Mouse (Mus musculus): ENCODE data around the gene Wnt10b. TPM values are rescaled to one million over a fixed set of nuclear protein-coding genes. Genes with fewer than 3 reads are reported as not detected.

The Wnt10b gene
- polyA plus RNA-seq, 1 experiment = 0.95 TPM

Other genes starting within 250 kb of the Wnt10b start
- 33.1 and 38.0 TPM in 2 replicates for gene Kansl2, start 243.9 kb downstream of the Wnt10b start, polyA plus RNA-seq (2012; ENCODE audit: insufficient read depth, insufficient read length, missing spikeins)
- 16.4 and 18.1 TPM in 2 replicates for gene Ccnt1, start 207.2 kb downstream of the Wnt10b start, polyA plus RNA-seq (2012; ENCODE audit: insufficient read depth, insufficient read length, missing spikeins)
- gene 4930415O20Rik, start 207.1 kb downstream of the Wnt10b start, polyA plus RNA-seq (2012; ENCODE audit: insufficient read depth, insufficient read length, missing spikeins) = 5.1 and 14.0 TPM in 2 replicates
- 37.3 and 42.5 TPM in 2 replicates for gene Adcy6, start 168.1 kb downstream of the Wnt10b start, polyA plus RNA-seq (2012; ENCODE audit: insufficient read depth, insufficient read length, missing spikeins)
- 0.46 and 0.95 TPM in 2 replicates for gene Cacnb3, start 147.3 kb downstream of the Wnt10b start, polyA plus RNA-seq (2012; ENCODE audit: insufficient read depth, insufficient read length, missing spikeins)
- 28.1 and 50.7 TPM in 2 replicates for gene Ddx23, start 115.3 kb downstream of the Wnt10b start, polyA plus RNA-seq (2012; ENCODE audit: insufficient read depth, insufficient read length, missing spikeins)
- gene Rnd1, start 100.7 kb downstream of the Wnt10b start, polyA plus RNA-seq (2012; ENCODE audit: insufficient read depth, insufficient read length, missing spikeins) = 1.7 and 1.8 TPM in 2 replicates
- gene Ccdc65, start 69.9 kb downstream of the Wnt10b start, polyA plus RNA-seq (2012; ENCODE audit: insufficient read depth, insufficient read length, missing spikeins) = not detected in 2 replicates
- 1.9 TPM in 1 of 2 replicates, not detected in the other for gene Fkbp11, start 50.0 kb downstream of the Wnt10b start, polyA plus RNA-seq (2012; ENCODE audit: insufficient read depth, insufficient read length, missing spikeins)
- gene Arf3, start 14.9 kb downstream of the Wnt10b start, polyA plus RNA-seq (2012; ENCODE audit: insufficient read depth, insufficient read length, missing spikeins) = 25.8 and 32.2 TPM in 2 replicates
- gene Wnt1, start 11.7 kb upstream of the Wnt10b start, polyA plus RNA-seq (2012; ENCODE audit: insufficient read depth, insufficient read length, missing spikeins) = not detected in 2 replicates
- gene Ddn, start 31.3 kb upstream of the Wnt10b start, polyA plus RNA-seq (2012; ENCODE audit: insufficient read depth, insufficient read length, missing spikeins) = not detected in 2 replicates
- gene Prkag1, start 53.4 kb upstream of the Wnt10b start, polyA plus RNA-seq (2012; ENCODE audit: insufficient read depth, insufficient read length, missing spikeins) = 65.2 and 99.5 TPM in 2 replicates
- 11.1 and 15.1 TPM in 2 replicates for gene Kmt2d, start 93.1 kb upstream of the Wnt10b start, polyA plus RNA-seq (2012; ENCODE audit: insufficient read depth, insufficient read length, missing spikeins)
- not detected in 2 replicates for gene Rhebl1, start 116.4 kb upstream of the Wnt10b start, polyA plus RNA-seq (2012; ENCODE audit: insufficient read depth, insufficient read length, missing spikeins)
- gene Dhh, start 120.4 kb upstream of the Wnt10b start, polyA plus RNA-seq (2012; ENCODE audit: insufficient read depth, insufficient read length, missing spikeins) = 0.40 and 0.46 TPM in 2 replicates
- 6.0 and 6.3 TPM in 2 replicates for gene Lmbr1l, start 140.1 kb upstream of the Wnt10b start, polyA plus RNA-seq (2012; ENCODE audit: insufficient read depth, insufficient read length, missing spikeins)
- 520 and 550 TPM in 2 replicates for gene Tuba1b, start 156.4 kb upstream of the Wnt10b start, polyA plus RNA-seq (2012; ENCODE audit: insufficient read depth, insufficient read length, missing spikeins)
- not detected in 2 replicates for gene Gm49450, start 175.4 kb upstream of the Wnt10b start, polyA plus RNA-seq (2012; ENCODE audit: insufficient read depth, insufficient read length, missing spikeins)
- 125 and 132 TPM in 2 replicates for gene Tuba1a, start 175.6 kb upstream of the Wnt10b start, polyA plus RNA-seq (2012; ENCODE audit: insufficient read depth, insufficient read length, missing spikeins)

Measured in brown adipose tissue, adult 24 weeks (tissue).